Mouse (Mus musculus) heart, adult 18-20 months (tissue): Measurements from ENCODE around the gene Megf9. TPM values are rescaled to one million over a fixed set of nuclear protein-coding genes. Genes with fewer than 3 reads are reported as not detected.

Experiments
- DNase-seq, 2 experiments: peaks; one replicate each; pipeline ENCODE4 v3.0.0; 2021 to 2022; ENCODE audit warnings: mixed read lengths in 1 of 2
- long read RNA-seq, 2 experiments: library from polyadenylated mRNA; stranded (forward); transcript quantifications; one replicate each; pipeline ENCODE4 v2.0.0; 2021
- total RNA-seq, 2 experiments: library from RNA; stranded (reverse); gene quantifications; 2 replicates each; pipeline ENCODE4 v1.2.3; 2021

Gene Megf9
- total RNA-seq = 10 to 100 TPM; 10.1 to 12.2 TPM
- long read RNA-seq, experiment 1, full-length matches to known transcripts = 1 of 3 reads
- long read RNA-seq, experiment 1, partial matches to known transcripts = 0 of 3 reads
- long read RNA-seq, experiment 1, other reads (novel, unspliced or antisense) = 2 of 3 reads
- long read RNA-seq, experiment 2, full-length matches to known transcripts = 1 of 1 reads
- long read RNA-seq, experiment 2, partial matches to known transcripts = 0 of 1 reads
- long read RNA-seq, experiment 2, other reads (novel, unspliced or antisense) = 0 of 1 reads

DNA sequence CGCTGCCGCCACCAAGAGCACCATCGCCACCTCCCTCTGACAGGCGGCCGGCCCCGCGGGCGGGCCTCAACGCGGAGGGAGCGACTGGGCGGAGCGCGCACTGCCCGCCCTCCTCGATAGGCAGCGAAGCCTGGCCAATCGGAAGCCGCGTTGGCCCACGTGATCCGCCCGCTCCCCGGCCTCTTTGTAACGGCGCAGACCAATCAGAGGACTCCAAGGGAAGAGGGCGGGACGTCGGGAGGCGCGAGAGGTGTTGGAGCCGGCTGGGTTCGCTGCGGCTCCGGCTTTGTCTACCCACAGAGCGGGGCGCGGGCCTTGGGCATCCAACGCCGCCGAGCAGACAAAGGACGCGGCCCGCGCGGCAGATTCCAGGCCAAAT lies at the start of gene Megf9:
Gene Megf9 (minus strand): TSS at position 105 of the 379 bp plus-strand sequence.
- DNase-seq = peak; percentile 97 to 99

DNA sequence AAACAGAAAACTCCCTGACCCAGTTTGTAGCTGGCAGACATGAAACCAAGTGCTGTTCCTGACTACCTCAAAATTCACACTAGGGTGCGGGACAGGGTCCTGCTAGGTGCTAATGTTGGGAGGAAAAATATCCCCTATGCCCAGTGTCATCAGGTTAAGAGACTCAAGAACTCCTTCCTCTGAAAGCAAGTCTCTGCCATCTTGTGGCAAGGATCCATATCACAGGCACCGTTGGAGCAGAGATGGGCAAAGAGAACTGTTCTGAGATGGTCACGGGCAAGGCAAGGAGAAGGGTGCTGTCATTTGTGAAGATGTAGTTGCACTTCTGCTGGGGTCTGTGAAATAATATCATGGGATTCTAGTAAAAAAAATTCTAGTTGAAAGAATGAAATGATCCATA lies 44.9 kb upstream of the Megf9 start:
- DNase-seq = peak; percentile 12 to 61

DNA sequence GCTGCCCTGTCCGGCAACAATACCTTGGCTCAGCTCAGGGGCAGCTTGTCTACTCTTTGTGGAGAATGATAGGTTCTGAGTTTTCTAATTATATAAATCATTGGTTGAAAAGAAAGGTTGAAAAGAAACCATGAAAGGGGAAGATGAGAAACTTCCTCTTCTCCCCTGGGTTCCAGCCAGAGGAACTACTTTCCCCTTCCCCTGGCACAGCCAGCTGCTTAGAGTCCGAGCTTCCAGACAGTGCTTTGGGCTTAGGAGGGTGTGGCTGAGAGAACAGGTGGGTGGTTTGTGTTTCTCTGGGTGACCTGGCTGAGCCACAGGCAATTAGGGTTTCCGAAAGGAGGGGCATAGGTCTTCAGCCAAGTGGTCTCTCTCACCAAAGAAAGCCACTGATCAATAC lies 43.5 kb upstream of the Megf9 start:
- DNase-seq = no peak

DNA sequence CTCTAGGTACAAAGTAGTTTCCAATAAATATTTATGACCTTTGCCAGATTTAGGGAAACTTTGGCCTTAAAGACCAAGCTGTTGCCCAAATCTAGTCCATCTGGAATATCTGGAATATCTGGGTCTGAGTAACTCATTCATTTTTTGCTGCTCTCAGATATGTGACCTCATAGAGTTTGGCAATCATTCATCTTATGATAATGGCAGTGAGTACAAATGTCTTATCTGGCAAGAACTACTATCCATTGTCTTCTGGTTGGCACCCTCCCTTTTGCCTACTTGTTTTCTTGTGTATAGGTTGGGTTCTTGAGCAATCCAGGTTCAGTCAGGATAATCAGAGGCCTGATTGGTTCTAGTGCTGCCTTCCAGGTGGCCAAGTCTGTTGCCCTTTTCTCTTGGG lies 41.3 kb upstream of the Megf9 start:
- no peak for DNase-seq

- DNase-seq = no peak
Observed at GRCm38 (mm10) chr4:70573926-70574325, 39.1 kb upstream of the Megf9 start.

DNA sequence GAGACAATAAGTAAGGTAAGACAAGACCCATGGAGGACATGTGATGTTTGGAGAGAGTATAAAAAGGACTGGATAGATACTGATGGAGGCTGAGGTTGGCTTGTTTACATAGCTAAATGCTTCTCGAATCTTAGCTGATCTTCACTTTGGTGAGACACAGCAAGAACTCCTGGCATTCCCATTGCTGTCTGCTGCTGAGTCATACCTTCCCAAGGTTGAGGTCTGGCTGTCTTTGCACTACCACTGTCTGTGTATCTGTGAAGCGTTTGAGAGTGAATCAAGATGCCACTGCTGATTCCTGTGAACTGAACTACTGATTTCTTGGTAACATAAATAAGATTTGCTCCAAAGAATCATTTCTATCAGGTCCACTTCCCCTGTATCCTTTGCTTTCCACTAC lies 19.1 kb upstream of the Megf9 start:
- DNase-seq = no peak

GRCm38 (mm10) chr4:70553230-70553797 lies 18.5 kb upstream of the Megf9 start:
- no peak for DNase-seq

GRCm38 (mm10) chr4:70552120-70552519 lies 17.3 kb upstream of the Megf9 start:
- DNase-seq = no peak

- DNase-seq = no peak
Observed at GRCm38 (mm10) chr4:70547411-70548148, 12.8 kb upstream of the Megf9 start.

GRCm38 (mm10) chr4:70545869-70546542 lies 11.2 kb upstream of the Megf9 start:
- no peak for DNase-seq

- DNase-seq = no peak
Observed at GRCm38 (mm10) chr4:70544390-70544789, 9.6 kb upstream of the Megf9 start.

DNA sequence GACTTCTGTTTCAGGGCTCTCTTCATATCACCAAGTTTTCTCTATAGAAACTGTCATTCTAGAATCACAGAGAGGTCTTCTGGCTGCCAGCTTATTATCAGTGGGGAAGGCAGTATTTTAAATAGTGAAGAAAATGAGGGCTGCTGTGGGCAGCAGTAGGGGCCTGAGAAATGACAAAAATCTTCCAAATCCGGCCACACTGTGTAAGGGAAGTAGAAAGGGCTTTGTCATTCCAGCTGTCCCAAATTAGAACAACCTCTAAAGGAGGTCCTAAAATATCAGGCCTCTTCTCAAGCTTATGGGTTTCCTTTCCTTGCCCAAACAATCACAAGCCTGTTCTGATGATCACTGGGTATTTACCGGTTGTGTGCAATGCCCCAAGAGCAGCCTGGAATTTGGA lies 7.6 kb upstream of the Megf9 start:
- no peak for DNase-seq

GRCm38 (mm10) chr4:70540743-70541142 lies 5.9 kb upstream of the Megf9 start:
- DNase-seq = no peak

DNA sequence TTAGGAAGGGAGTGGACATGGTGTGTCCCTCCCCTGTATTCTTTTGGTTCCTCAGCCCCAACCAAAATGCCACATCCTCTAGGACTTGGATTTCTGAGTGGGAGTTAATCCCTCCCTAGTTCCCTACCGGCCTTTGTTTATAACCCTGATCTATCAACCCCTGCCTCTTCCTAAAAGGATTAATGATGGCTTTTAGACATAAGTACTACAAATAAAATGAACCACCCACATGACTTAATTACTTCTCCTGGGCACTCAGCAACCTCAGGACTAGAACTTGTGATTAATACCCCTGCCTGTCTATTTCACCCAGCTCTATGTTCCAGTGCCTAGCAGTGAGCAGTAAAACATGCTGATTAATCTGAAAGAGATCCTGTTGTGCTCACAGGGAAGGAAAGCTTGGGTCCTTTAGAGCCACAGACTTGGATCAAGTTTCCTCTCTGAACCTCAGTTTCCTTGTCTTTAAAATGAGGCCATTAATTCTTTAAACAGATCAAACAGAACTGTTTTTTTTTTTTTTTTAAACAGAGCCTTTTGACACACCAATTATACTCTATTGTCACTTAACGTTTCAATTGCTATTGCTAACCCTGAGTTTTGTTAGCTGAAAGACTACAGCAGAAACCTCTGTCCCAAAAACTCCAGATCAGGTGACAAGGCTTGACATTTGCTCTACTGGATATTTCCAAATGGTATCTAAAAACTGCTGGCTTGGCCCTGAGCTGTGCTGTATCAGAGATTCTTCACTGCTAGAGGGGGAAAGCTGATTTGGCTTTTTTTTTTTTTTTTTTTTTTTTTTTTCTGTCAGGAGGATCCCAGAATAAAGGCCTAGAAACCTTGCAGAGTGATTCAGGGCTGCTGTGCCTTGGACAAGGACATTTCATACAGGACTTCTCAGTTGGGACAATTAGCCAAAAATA lies 2.1 kb upstream of the Megf9 start:
- no peak for DNase-seq

DNA sequence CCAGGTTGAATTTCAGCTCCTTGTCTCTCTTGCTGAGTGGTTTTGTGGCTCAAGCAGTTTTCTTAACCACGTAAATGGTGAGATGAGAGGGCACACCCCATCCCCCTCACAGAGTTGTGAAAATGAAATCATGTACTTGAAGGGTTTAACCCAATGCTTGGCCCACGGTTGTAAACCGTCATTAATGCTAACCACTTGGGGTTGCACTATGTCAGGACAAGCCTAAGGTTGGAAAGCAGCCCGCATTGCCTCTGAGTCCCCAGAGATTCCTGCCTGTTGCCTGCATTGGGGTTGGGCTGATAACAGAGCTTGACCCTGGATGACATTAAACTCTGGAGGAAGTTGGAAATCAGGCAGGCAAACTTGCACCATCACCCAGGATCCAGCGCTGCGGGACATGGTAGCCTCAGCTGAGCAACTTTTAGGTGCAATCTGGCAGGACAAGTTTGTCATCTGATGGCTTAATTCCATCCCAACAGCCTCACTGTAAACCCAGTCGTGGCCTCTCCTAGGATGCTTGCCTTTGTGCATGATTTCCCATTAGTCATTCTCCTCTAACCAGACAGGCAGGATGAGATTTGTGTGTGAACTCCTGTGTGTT lies 1.0 kb upstream of the Megf9 start:
- DNase-seq = peak; percentile 77 to 79

- DNase-seq = no peak
Observed at GRCm38 (mm10) chr4:70535289-70535688, 494 bp upstream of the Megf9 start.

- peak; percentile 37 to 39 for DNase-seq
Observed at GRCm38 (mm10) chr4:70534078-70534890, 511 bp downstream of the Megf9 start.

GRCm38 (mm10) chr4:70533056-70533805 lies 1.6 kb downstream of the Megf9 start:
- no peak for DNase-seq

GRCm38 (mm10) chr4:70531021-70531420 lies 3.8 kb downstream of the Megf9 start:
- DNase-seq = no peak

GRCm38 (mm10) chr4:70528622-70529021 lies 6.2 kb downstream of the Megf9 start:
- DNase-seq = no peak
